Mouse (Mus musculus): Measurements from ENCODE around the gene Fli1. TPM values are rescaled to one million over a fixed set of nuclear protein-coding genes. Genes with fewer than 3 reads are reported as not detected.
A peak's percentile ranks its signal among the peaks of the same experiment; 100 is the strongest.

The Fli1 gene
- polyA plus RNA-seq, 1 experiment from 2014 or later = 24.1 TPM

DNA sequence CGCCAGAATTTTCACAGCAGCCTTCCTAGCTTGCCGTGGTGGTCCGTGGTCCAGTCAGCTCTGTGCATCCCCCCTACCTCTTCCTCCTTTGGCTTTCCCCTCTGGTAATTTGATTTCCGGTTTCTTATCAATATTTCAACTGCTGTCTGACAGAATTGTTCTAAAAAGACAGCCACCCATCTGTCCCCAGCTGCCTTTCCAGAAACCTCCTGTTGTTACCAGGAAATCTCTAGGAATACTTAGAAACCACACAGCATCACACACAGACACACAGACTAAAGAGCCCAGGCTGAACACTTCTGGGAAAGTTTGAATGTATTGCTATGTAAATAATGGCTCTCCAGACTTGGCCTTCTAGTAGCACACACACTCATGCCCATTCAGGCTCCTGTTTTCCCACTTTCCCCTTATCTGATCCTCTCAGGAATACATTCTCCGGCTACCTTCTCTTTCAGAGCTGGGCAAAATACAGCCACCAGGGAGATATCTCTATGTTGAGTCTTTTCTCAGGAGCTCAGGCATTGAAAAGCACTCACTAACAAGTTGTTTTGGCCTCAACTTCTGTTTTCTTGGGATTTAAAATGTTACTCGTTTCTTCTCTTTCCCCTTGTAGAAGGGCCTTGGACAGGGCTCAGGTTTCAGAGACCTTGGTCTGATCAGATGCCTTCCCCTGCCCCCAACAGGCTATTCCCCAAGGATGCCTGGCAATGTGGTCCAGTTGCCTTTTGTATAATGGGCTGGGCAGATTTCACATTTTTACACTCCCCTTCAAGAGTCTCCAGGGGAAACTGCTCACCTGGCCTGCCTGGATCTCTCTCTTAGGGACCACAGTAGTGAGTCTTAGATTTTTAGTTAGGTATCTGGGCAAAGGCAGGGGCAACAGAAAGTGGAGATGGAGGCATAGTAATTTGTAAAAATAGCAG is 7.1 kb upstream of the Fli1 start:
- WGBS = 9% methylated on average over 6 of the region's 6 CpGs
- H3K4me1 ChIP-seq = peaks cover 63% of the 10 kb centered on the region
- H3K4me2 ChIP-seq = no peak overlapping the region
- peak overlapping the region; percentile 68 for H3K27ac ChIP-seq
- no peak overlapping the region for H3K4me3 ChIP-seq
- peaks cover 38% of the 10 kb centered on the region for H3K27me3 ChIP-seq
- H3K9ac ChIP-seq = no peak overlapping the region
- H3K9me3 ChIP-seq = no peaks in the 10 kb centered on the region
- H3K36me3 ChIP-seq = no peaks in the 10 kb centered on the region
- no peak for ATAC-seq (ENCODE audit: insufficient number of reproducible peaks, insufficient read depth, low FRiP score, low TSS enrichment, low read depth)

GRCm38 (mm10) chr9:32546731-32547130 is 4.1 kb upstream of the Fli1 start:
- Histone ChIP-seq H3K9ac (no peak overlapping the region), H3K27me3 (peaks cover 49% of the 10 kb centered on the region), H3K4me1 (peaks cover 89% of the 10 kb centered on the region), H3K36me3 (no peaks in the 10 kb centered on the region), H3K4me3 (no peak overlapping the region), H3K4me2 (0 out of 2 replicates have a peak overlapping the region, but pooled peaks have one; percentile 5), H3K9me3 (no peaks in the 10 kb centered on the region), H3K27ac (peak overlapping the region; percentile 55)
- 30% methylated on average over 2 of the region's 2 CpGs for WGBS
- ATAC-seq (ENCODE audit: insufficient number of reproducible peaks, insufficient read depth, low FRiP score, low TSS enrichment, low read depth) = no peak

- Histone ChIP-seq H3K9me3 (no peaks in the 10 kb centered on the region), H3K4me3 (peak overlapping the region; percentile 21), H3K36me3 (no peaks in the 10 kb centered on the region), H3K4me1 (peaks cover 88% of the 10 kb centered on the region), H3K27me3 (peaks cover 49% of the 10 kb centered on the region), H3K4me2 (peak overlapping the region; percentile 87), H3K27ac (peak overlapping the region; percentile 90), H3K9ac (0 out of 2 replicates have a peak overlapping the region, but pooled peaks have one; percentile 37)
- no peak for ATAC-seq (ENCODE audit: insufficient number of reproducible peaks, insufficient read depth, low FRiP score, low TSS enrichment, low read depth)
- under 1% methylated on average over 40 of the region's 40 CpGs for WGBS
These were observed 2.3 kb upstream of the Fli1 start for GRCm38 (mm10) chr9:32544731-32545661.

GRCm38 (mm10) chr9:32543923-32544575 is 1.4 kb upstream of the Fli1 start:
- H3K36me3 ChIP-seq = no peaks in the 10 kb centered on the region
- 2% methylated on average over 8 of the region's 8 CpGs for WGBS
- H3K9me3 ChIP-seq = no peaks in the 10 kb centered on the region
- H3K27ac ChIP-seq = peak overlapping the region; percentile 90
- ATAC-seq (ENCODE audit: insufficient number of reproducible peaks, insufficient read depth, low FRiP score, low TSS enrichment, low read depth) = peak; percentile 54; the same call in 1 of the 2 replicates
- H3K4me2 ChIP-seq = peak overlapping the region; percentile 87
- H3K4me3 ChIP-seq = peak overlapping the region; percentile 79
- H3K9ac ChIP-seq = 0 out of 2 replicates have a peak overlapping the region, but pooled peaks have one; percentile 97
- peaks cover 54% of the 10 kb centered on the region for H3K27me3 ChIP-seq
- H3K4me1 ChIP-seq = peaks cover 85% of the 10 kb centered on the region

DNA sequence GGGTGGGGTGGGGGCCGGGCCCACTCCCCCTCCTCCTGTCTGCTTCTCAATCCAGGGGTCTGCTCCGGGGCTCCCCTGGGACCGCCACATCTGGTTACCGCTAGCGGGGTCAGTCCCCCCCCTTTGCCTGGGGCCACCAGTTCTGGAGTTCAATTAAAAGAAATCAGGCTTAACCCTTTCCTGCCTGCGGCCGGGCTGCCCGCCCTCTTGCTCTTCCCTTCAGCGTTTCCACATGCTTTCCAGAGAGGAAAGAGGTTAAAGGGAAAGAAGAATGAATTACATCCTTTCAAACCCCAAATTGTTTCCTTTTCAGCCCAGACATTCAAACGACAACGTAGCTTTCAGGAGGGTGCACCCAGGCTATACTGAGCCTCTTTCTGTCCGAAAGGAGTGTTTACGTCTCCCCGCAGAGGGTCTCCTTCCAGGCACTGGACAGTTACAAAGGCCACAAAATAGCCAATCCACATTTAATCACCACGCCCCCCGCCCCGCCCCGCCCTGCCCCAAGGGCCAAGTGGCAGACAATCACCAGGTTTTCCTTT is 450 bp upstream of the Fli1 start:
- ATAC-seq (ENCODE audit: insufficient number of reproducible peaks, insufficient read depth, low FRiP score, low TSS enrichment, low read depth) = no peak
- Histone ChIP-seq H3K9me3 (no peaks in the 10 kb centered on the region), H3K36me3 (no peaks in the 10 kb centered on the region), H3K4me3 (peak overlapping the region; percentile 79), H3K4me2 (peak overlapping the region; percentile 87), H3K4me1 (peaks cover 86% of the 10 kb centered on the region), H3K9ac (peak overlapping the region; percentile 97), H3K27ac (peak overlapping the region; percentile 90), H3K27me3 (peaks cover 47% of the 10 kb centered on the region)
- under 1% methylated on average over 18 of the region's 18 CpGs for WGBS

GRCm38 (mm10) chr9:32541223-32541901 is 1.3 kb downstream of the Fli1 start:
- Histone ChIP-seq H3K9ac (peak overlapping the region; percentile 97), H3K27ac (peak overlapping the region; percentile 90), H3K4me1 (peaks cover 68% of the 10 kb centered on the region), H3K36me3 (no peaks in the 10 kb centered on the region), H3K4me2 (peak overlapping the region; percentile 87), H3K4me3 (peak overlapping the region; percentile 79), H3K9me3 (no peaks in the 10 kb centered on the region), H3K27me3 (peaks cover 32% of the 10 kb centered on the region)
- ATAC-seq (ENCODE audit: insufficient number of reproducible peaks, insufficient read depth, low FRiP score, low TSS enrichment, low read depth) = no peak
- under 1% methylated on average over 30 of the region's 30 CpGs for WGBS

- peak overlapping the region; percentile 90 for H3K27ac ChIP-seq
- H3K4me1 ChIP-seq = peaks cover 61% of the 10 kb centered on the region
- no peaks in the 10 kb centered on the region for H3K36me3 ChIP-seq
- peaks cover 24% of the 10 kb centered on the region for H3K27me3 ChIP-seq
- H3K9me3 ChIP-seq = no peaks in the 10 kb centered on the region
- ATAC-seq (ENCODE audit: insufficient number of reproducible peaks, insufficient read depth, low FRiP score, low TSS enrichment, low read depth) = 0 out of 2 replicates have a peak, but pooled peaks have one; percentile 3
- WGBS = under 1% methylated on average over 56 of the region's 70 CpGs
- peak overlapping the region; percentile 87 for H3K4me2 ChIP-seq
- H3K4me3 ChIP-seq = peak overlapping the region; percentile 79
- H3K9ac ChIP-seq = peak overlapping the region; percentile 97
These were observed 2.0 kb downstream of the Fli1 start for GRCm38 (mm10) chr9:32540406-32541222.

GRCm38 (mm10) chr9:32540061-32540405 is 2.6 kb downstream of the Fli1 start:
- peaks cover 19% of the 10 kb centered on the region for H3K27me3 ChIP-seq
- no peaks in the 10 kb centered on the region for H3K36me3 ChIP-seq
- peak overlapping the region; percentile 90 for H3K27ac ChIP-seq
- WGBS = under 1% methylated on average over 13 of the region's 13 CpGs
- H3K9ac ChIP-seq = peak overlapping the region; percentile 97
- no peaks in the 10 kb centered on the region for H3K9me3 ChIP-seq
- H3K4me1 ChIP-seq = peaks cover 55% of the 10 kb centered on the region
- H3K4me3 ChIP-seq = peak overlapping the region; percentile 79
- peak; percentile 11; the same call in 1 of the 2 replicates for ATAC-seq (ENCODE audit: insufficient number of reproducible peaks, insufficient read depth, low FRiP score, low TSS enrichment, low read depth)
- H3K4me2 ChIP-seq = peak overlapping the region; percentile 87

DNA sequence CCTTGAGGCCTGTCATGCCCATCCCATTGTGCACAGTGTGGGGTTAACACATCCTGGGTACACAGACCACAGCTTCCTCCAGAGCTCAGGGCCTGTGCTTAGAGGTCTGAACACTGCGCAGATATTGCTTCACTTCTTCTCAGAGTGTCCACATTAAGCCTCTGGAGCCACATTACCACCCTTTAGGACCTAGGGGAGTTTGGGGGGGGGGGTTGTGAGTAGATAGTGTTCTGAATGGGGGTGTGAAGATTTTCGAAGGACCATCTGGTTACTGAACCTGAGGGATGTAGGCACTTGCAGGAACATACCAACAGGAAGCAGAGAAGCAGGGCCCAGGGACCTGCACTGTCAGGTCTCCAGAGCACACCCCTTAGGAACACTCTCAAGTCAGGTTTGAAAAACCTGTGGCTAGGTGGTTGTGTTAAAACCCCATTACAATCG is 3.3 kb downstream of the Fli1 start:
- Histone ChIP-seq H3K9me3 (no peaks in the 10 kb centered on the region), H3K9ac (peak overlapping the region; percentile 52)

GRCm38 (mm10) chr9:32538124-32538523 is 4.5 kb downstream of the Fli1 start:
- ATAC-seq (ENCODE audit: insufficient number of reproducible peaks, insufficient read depth, low FRiP score, low TSS enrichment, low read depth) = no peak
- Histone ChIP-seq H3K27me3 (peaks cover 13% of the 10 kb centered on the region), H3K9ac (no peak overlapping the region), H3K4me2 (peak overlapping the region; percentile 87), H3K4me1 (peaks cover 37% of the 10 kb centered on the region), H3K4me3 (no peak overlapping the region), H3K36me3 (no peaks in the 10 kb centered on the region), H3K27ac (no peak overlapping the region), H3K9me3 (no peaks in the 10 kb centered on the region)
- 75% methylated on average over 5 of the region's 5 CpGs for WGBS

More for the DNA sequence above, 3.3 kb downstream of the Fli1 start:
- H3K4me2 ChIP-seq = peak overlapping the region; percentile 87
- 43% methylated on average over 3 of the region's 3 CpGs for WGBS
- peak overlapping the region; percentile 79 for H3K4me3 ChIP-seq
- ATAC-seq (ENCODE audit: insufficient number of reproducible peaks, insufficient read depth, low FRiP score, low TSS enrichment, low read depth) = no peak
- no peaks in the 10 kb centered on the region for H3K36me3 ChIP-seq
- H3K27me3 ChIP-seq = peaks cover 15% of the 10 kb centered on the region
- H3K4me1 ChIP-seq = peaks cover 49% of the 10 kb centered on the region
- no peak overlapping the region for H3K27ac ChIP-seq
